Mouse (Mus musculus): Measurements from ENCODE around the gene Rbm26. TPM values are rescaled to one million over a fixed set of nuclear protein-coding genes. Genes with fewer than 3 reads are reported as not detected.
A peak's percentile ranks its signal among the peaks of the same experiment; 100 is the strongest.

Rbm26 gene
- polyA plus RNA-seq, 1 experiment from 2014 or later: 45.0 TPM

- Histone ChIP-seq H3K9me3 (replicated peaks) (no peaks in the 10 kb centered on the region), H3K4me2 (replicated peaks) (no peak overlapping the region), H3K9ac (no peak overlapping the region), H3K27me3 (no peaks in the 10 kb centered on the region), H3K27ac (no peak overlapping the region), H3K4me1 (no peaks in the 10 kb centered on the region), H3K4me3 (no peak overlapping the region), H3K36me3 (no peaks in the 10 kb centered on the region)
- no peak for ATAC-seq (ENCODE audit: low FRiP score)
- 69% methylated on average over 4 of the region's 4 CpGs for WGBS
Observed at GRCm38 (mm10) chr14:105164793-105165192, 12.3 kb downstream of the Rbm26 start.

GRCm38 (mm10) chr14:105161334-105161733 lies 15.8 kb downstream of the Rbm26 start:
- H3K9ac ChIP-seq: no peak overlapping the region
- no peaks in the 10 kb centered on the region for H3K27me3 ChIP-seq
- H3K9me3 ChIP-seq (replicated peaks): no peaks in the 10 kb centered on the region
- H3K27ac ChIP-seq: no peak overlapping the region
- no peak for ATAC-seq (ENCODE audit: low FRiP score)
- no peaks in the 10 kb centered on the region for H3K4me1 ChIP-seq
- H3K4me2 ChIP-seq (replicated peaks): no peak overlapping the region
- 95% methylated on average over 1 of the region's 1 CpGs for WGBS
- H3K4me3 ChIP-seq: no peak overlapping the region
- H3K36me3 ChIP-seq: peaks cover 10% of the 10 kb centered on the region; the same call in 1 of the 2 replicates

GRCm38 (mm10) chr14:105158526-105158925 lies 18.6 kb downstream of the Rbm26 start:
- Histone ChIP-seq H3K9me3 (replicated peaks) (no peaks in the 10 kb centered on the region), H3K27me3 (no peaks in the 10 kb centered on the region), H3K4me2 (replicated peaks) (no peak overlapping the region), H3K36me3 (peaks cover 13% of the 10 kb centered on the region; the same call in 1 of the 2 replicates), H3K4me3 (no peak overlapping the region), H3K27ac (no peak overlapping the region), H3K9ac (no peak overlapping the region), H3K4me1 (no peaks in the 10 kb centered on the region)
- ATAC-seq (ENCODE audit: low FRiP score): no peak
- WGBS: 84% methylated on average over 2 of the region's 2 CpGs

DNA sequence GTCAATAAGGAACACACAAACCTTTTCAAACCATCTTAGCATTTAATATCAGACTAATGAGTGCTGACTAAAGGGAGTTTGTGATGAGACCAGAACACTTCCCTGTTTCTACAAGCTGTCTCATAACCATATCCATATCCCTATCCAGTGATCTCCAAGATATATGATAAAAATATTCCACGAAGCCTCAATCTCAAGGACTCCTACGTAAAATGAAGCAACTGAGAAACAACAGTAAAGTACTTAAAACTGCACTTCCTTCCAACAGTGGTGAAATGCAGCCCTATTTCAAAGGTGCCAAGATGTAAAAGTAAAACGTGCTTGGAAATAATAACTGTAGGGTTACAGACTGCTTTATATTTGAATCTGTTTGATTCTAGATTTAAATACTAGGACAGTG lies 43.1 kb downstream of the Rbm26 start:
- WGBS: 99% methylated on average over 3 of the region's 3 CpGs

DNA sequence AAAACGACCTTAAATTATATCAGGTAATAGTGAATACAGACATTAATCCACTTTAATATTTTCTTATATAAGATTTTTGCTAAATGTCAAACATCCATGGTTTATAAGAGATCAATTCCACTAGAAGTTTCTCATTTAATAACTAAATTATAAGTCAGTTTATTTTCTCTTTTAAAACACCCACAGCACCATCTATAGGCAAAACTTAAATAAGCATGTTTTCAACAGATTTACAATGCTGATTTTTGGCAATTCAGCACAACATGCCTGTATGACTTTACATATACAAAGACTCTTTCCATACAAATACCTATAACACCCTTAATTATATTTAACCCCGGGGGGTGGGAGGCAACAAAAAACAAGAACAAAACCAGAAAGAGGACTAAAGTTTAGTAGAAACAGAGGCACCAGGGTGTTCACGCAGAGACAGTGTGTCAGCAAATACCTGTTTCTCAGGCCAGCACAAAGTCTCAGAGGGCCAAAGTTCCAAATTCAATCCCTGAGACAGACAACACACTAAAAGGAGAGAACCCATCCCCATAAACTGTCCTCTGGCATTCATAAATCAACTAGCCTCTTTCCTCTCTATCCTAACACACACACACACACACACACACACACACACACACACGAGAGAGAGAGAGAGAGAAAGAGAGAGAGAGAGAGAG lies 49.3 kb downstream of the Rbm26 start:
- H3K9me3 ChIP-seq (replicated peaks): no peaks in the 10 kb centered on the region
- H3K9ac ChIP-seq: no peak overlapping the region
- no peak overlapping the region for H3K27ac ChIP-seq
- no peak for ATAC-seq (ENCODE audit: low FRiP score)
- H3K27me3 ChIP-seq: no peaks in the 10 kb centered on the region
- no peaks in the 10 kb centered on the region for H3K4me1 ChIP-seq
- H3K36me3 ChIP-seq: peaks cover 33% of the 10 kb centered on the region
- H3K4me3 ChIP-seq: no peak overlapping the region
- H3K4me2 ChIP-seq (replicated peaks): no peak overlapping the region
- 91% methylated on average over 4 of the region's 4 CpGs for WGBS

More for the DNA sequence above, 43.1 kb downstream of the Rbm26 start:
- 0 out of 2 replicates have a peak, but pooled peaks cover 10% of the 10 kb centered on the region for H3K36me3 ChIP-seq
- no peak overlapping the region for H3K27ac ChIP-seq
- no peaks in the 10 kb centered on the region for H3K4me1 ChIP-seq
- H3K4me3 ChIP-seq: no peak overlapping the region
- H3K4me2 ChIP-seq (replicated peaks): no peak overlapping the region
- no peaks in the 10 kb centered on the region for H3K27me3 ChIP-seq
- H3K9ac ChIP-seq: no peak overlapping the region
- no peak for ATAC-seq (ENCODE audit: low FRiP score)
- H3K9me3 ChIP-seq (replicated peaks): no peaks in the 10 kb centered on the region

- ATAC-seq (ENCODE audit: low FRiP score): no peak
- H3K27me3 ChIP-seq: no peaks in the 10 kb centered on the region
- peaks cover 43% of the 10 kb centered on the region for H3K36me3 ChIP-seq
- no peak overlapping the region for H3K4me3 ChIP-seq
- no peak overlapping the region for H3K27ac ChIP-seq
- H3K9ac ChIP-seq: no peak overlapping the region
- no peaks in the 10 kb centered on the region for H3K4me1 ChIP-seq
- H3K4me2 ChIP-seq (replicated peaks): no peak overlapping the region
- no peaks in the 10 kb centered on the region for H3K9me3 ChIP-seq (replicated peaks)
- WGBS: 91% methylated on average over 9 of the region's 9 CpGs
Observed at GRCm38 (mm10) chr14:105124513-105124912, 52.6 kb downstream of the Rbm26 start.

DNA sequence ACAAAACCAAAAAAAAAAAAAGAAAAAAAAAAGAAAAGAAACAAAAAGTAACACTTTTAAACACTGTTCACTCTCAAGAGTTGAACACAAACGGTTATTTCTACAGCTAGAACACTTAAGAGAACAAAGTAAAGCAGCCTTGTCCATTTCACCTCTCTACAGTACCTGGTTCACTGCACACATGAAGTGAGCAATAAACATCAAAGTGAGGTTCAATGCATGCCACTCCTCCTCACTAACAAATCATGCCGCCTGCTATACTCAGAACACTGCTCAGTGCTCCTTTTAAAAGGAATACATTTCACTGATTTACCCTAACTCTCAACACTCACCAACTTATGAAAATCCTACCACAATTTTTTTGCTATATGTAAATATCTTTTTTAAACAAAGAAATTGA lies 61.7 kb downstream of the Rbm26 start:
- no peak overlapping the region for H3K9ac ChIP-seq
- ATAC-seq (ENCODE audit: low FRiP score): no peak

DNA sequence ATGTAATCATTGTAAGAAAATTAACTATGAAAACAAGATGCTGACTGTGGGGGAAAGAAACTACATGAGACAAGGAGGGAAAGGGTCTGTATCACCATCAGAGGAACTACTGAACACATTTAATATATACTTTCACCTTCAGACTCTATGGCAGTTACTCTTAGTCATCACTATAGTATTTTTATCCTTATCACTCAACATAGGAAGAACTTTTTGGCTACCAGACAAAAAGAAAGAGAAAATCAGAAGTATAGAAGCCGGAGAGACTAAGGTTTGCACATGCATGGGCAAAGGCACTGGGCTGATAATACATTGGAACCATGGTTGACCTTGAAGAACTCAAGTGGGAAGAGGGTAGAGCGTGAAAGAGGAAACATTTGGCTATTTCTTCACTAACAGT lies 70.9 kb downstream of the Rbm26 start:
- Histone ChIP-seq H3K9ac (no peak overlapping the region), H3K4me3 (no peak overlapping the region), H3K4me2 (replicated peaks) (no peak overlapping the region), H3K9me3 (replicated peaks) (no peaks in the 10 kb centered on the region), H3K27ac (no peak overlapping the region), H3K36me3 (peaks cover 3% of the 10 kb centered on the region; the same call in 1 of the 2 replicates), H3K4me1 (no peaks in the 10 kb centered on the region), H3K27me3 (no peaks in the 10 kb centered on the region)
- 99% methylated on average over 2 of the region's 2 CpGs for WGBS
- no peak for ATAC-seq (ENCODE audit: low FRiP score)

More for the DNA sequence above, 61.7 kb downstream of the Rbm26 start:
- Histone ChIP-seq H3K27ac (no peak overlapping the region), H3K27me3 (no peaks in the 10 kb centered on the region), H3K4me2 (replicated peaks) (no peak overlapping the region), H3K9me3 (replicated peaks) (no peaks in the 10 kb centered on the region), H3K4me3 (no peak overlapping the region), H3K36me3 (peaks cover 16% of the 10 kb centered on the region), H3K4me1 (no peaks in the 10 kb centered on the region)
- 85% methylated on average over 2 of the region's 2 CpGs for WGBS

- H3K4me3 ChIP-seq: no peak overlapping the region
- H3K4me1 ChIP-seq: no peaks in the 10 kb centered on the region
- H3K4me2 ChIP-seq (replicated peaks): no peak overlapping the region
- H3K27ac ChIP-seq: no peak overlapping the region
- H3K36me3 ChIP-seq: no peaks in the 10 kb centered on the region
- H3K27me3 ChIP-seq: no peaks in the 10 kb centered on the region
- no peak overlapping the region for H3K9ac ChIP-seq
- no peaks in the 10 kb centered on the region for H3K9me3 ChIP-seq (replicated peaks)
- no peak for ATAC-seq (ENCODE audit: low FRiP score)
- 78% methylated on average over 7 of the region's 7 CpGs for whole genome bisulfite sequencing
Observed at GRCm38 (mm10) chr14:105098861-105099260, 78.3 kb downstream of the Rbm26 start.

- H3K27me3 ChIP-seq: no peaks in the 10 kb centered on the region
- H3K4me2 ChIP-seq (replicated peaks): no peak overlapping the region
- WGBS: 59% methylated on average over 3 of the region's 3 CpGs
- no peak overlapping the region for H3K9ac ChIP-seq
- no peak overlapping the region for H3K4me3 ChIP-seq
- no peaks in the 10 kb centered on the region for H3K9me3 ChIP-seq (replicated peaks)
- H3K36me3 ChIP-seq: no peaks in the 10 kb centered on the region
- no peak for ATAC-seq (ENCODE audit: low FRiP score)
- H3K27ac ChIP-seq: no peak overlapping the region
- H3K4me1 ChIP-seq: no peaks in the 10 kb centered on the region
Observed at GRCm38 (mm10) chr14:105096221-105096620, 80.9 kb downstream of the Rbm26 start.

- Histone ChIP-seq H3K9ac (no peak overlapping the region), H3K36me3 (no peaks in the 10 kb centered on the region), H3K9me3 (replicated peaks) (no peaks in the 10 kb centered on the region), H3K4me1 (no peaks in the 10 kb centered on the region), H3K4me2 (replicated peaks) (no peak overlapping the region), H3K27ac (no peak overlapping the region), H3K4me3 (no peak overlapping the region), H3K27me3 (no peaks in the 10 kb centered on the region)
- WGBS: 88% methylated on average over 4 of the region's 4 CpGs
- no peak for ATAC-seq (ENCODE audit: low FRiP score)
Observed at GRCm38 (mm10) chr14:105087001-105087400, 90.1 kb downstream of the Rbm26 start.

DNA sequence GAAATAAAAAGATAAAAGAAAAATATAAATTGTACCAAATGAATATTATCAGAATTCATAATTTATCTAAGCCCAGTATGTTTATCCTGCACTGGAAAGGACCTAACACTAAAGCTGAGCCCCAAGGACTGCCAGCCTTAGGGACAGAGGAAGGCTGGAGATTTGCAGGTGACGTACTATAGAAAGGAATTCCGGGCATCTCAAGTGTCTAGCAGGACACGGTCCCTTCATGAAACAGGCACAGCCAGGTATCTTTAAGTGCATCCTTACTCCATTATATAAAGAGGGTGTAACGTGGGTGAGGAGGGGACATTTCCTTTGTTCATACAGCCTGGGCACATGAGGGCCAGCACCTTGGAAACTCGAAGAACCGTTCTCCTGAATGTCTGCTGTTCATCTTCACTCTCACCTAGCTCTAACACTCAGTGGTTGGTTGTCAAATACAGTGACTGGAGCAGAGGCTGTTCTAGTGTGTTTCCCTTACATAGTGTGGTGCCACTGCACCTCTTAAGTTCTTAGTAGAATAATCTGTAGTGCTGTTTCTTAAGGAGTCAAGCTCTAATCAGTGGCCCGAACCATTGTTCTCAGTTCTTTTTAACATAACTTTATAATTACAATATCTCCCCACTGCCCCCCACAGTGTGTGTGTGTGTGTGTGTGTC lies 91.7 kb downstream of the Rbm26 start:
- no peaks in the 10 kb centered on the region for H3K9me3 ChIP-seq (replicated peaks)
- WGBS: 82% methylated on average over 7 of the region's 7 CpGs
- no peak overlapping the region for H3K9ac ChIP-seq

More for the DNA sequence above, 91.7 kb downstream of the Rbm26 start:
- ATAC-seq (ENCODE audit: low FRiP score): peak; percentile 46; the same call in 1 of the 2 replicates
- Histone ChIP-seq H3K36me3 (no peaks in the 10 kb centered on the region), H3K27me3 (no peaks in the 10 kb centered on the region), H3K4me2 (replicated peaks) (no peak overlapping the region), H3K27ac (no peak overlapping the region), H3K4me1 (no peaks in the 10 kb centered on the region), H3K4me3 (no peak overlapping the region)
